In genomic region chr8:92493403-92493802, GRCm38 (mm10) we compare ENCODE assay signal across 9 mouse cellular contexts.
DNase-seq lines count a peak whose midpoint lies in the region; ATAC-seq and TF ChIP-seq lines count a peak whose summit lies in the region.
"Had no signal": no experiment of that assay in that cellular context is flagged by ENCODE, and none has a peak within 500 bp of the region (broad histone marks: within the 10 kb centered on the region; RNA-seq: fewer than 3 reads in every experiment).

No protein-coding gene starts in this region.

- no peak for TF ChIP-seq POLR2A in kidney, adult 2 months (IDR thresholded peaks at IDR 0.05; ENCODE audit: low read depth, low read length)

- WGBS in kidney, adult 2 months = 53% methylated on average over 4 of the region's 4 CpGs
- WGBS in kidney, embryonic 15.5 days = 46% methylated on average over 4 of the region's 4 CpGs
- 49% methylated on average over 4 of the region's 4 CpGs for WGBS in kidney, embryonic 16.5 days

- no peaks in the 10 kb centered on the region for H3K4me1 ChIP-seq in kidney, adult 2 months (ENCODE audit: control insufficient read depth, insufficient read depth, low read length)
- H3K4me1 ChIP-seq in kidney, embryonic 15.5 days = no peaks in the 10 kb centered on the region
- no peaks in the 10 kb centered on the region for H3K4me1 ChIP-seq in kidney, embryonic 16.5 days (ENCODE audit: insufficient read depth, low read length)
- H3K4me1 ChIP-seq: neural tube, embryonic 13.5 days had no signal

- ATAC-seq in kidney, embryonic 15.5 days (replicated peaks; ENCODE audit: low FRiP score) = no peak
- no peak for ATAC-seq in CD4-positive, CD25-positive, alpha-beta regulatory T cell, adult 4 months
- ATAC-seq in kidney, embryonic 16.5 days (ENCODE audit: low FRiP score, low TSS enrichment) = no peak

- no peak overlapping the region for H3K4me2 ChIP-seq in kidney, embryonic 15.5 days
- no peak overlapping the region for H3K4me2 ChIP-seq in kidney, embryonic 16.5 days (replicated peaks; ENCODE audit: low read depth, low read length)
- H3K4me2 ChIP-seq: neural tube, embryonic 13.5 days had no signal

- peak; percentile 4 for DNase-seq in kidney, adult 2 months
- peak; percentile 81 for DNase-seq in Muller cell, postnatal 12 days (ENCODE audit: inconsistent ontology term)
- peak; percentile 66 for DNase-seq in fibroblast of lung, adult 2 months (ENCODE audit: low read depth)
- DNase-seq in heart, postnatal 4 days = peak; percentile 81
- no peak for DNase-seq in layer of hippocampus, adult 8-10 months (ENCODE audit: low spot score in 2 of 2)

- TF ChIP-seq CTCF in kidney, adult 2 months (conservative IDR thresholded peaks at IDR 0.05; ENCODE audit: insufficient read depth, insufficient read length, low read depth, low read length) = no peak

- H3K27ac ChIP-seq in kidney, adult 2 months (ENCODE audit: insufficient read depth, low read depth, low read length) = no peak overlapping the region
- H3K27ac ChIP-seq in kidney, embryonic 15.5 days = no peak overlapping the region
- H3K27ac ChIP-seq in kidney, embryonic 16.5 days (ENCODE audit: low read length) = no peak overlapping the region
- H3K27ac ChIP-seq: neural tube, embryonic 13.5 days had no signal

- no peak overlapping the region for H3K9ac ChIP-seq in kidney, embryonic 15.5 days
- H3K9ac ChIP-seq in kidney, embryonic 16.5 days (replicated peaks; ENCODE audit: low read length) = no peak overlapping the region
- H3K9ac ChIP-seq: neural tube, embryonic 13.5 days had no signal

- H3K27me3 ChIP-seq in kidney, adult 2 months (replicated peaks; ENCODE audit: control insufficient read depth, insufficient read depth, low read length) = no peaks in the 10 kb centered on the region
- no peaks in the 10 kb centered on the region for H3K27me3 ChIP-seq in kidney, embryonic 15.5 days
- H3K27me3 ChIP-seq in kidney, embryonic 16.5 days (ENCODE audit: insufficient read depth, low read length) = no peaks in the 10 kb centered on the region

- H3K4me3 ChIP-seq in kidney, adult 2 months (ENCODE audit: insufficient read depth, low read depth, low read length) = no peak overlapping the region
- no peak overlapping the region for H3K4me3 ChIP-seq in kidney, embryonic 15.5 days (replicated peaks)
- no peak overlapping the region for H3K4me3 ChIP-seq in kidney, embryonic 16.5 days (ENCODE audit: low read length)
- H3K4me3 ChIP-seq: neural tube, embryonic 13.5 days had no signal

- H3K36me3 ChIP-seq in kidney, adult 2 months (ENCODE audit: control insufficient read depth, insufficient read depth, low read length) = no peaks in the 10 kb centered on the region
- H3K36me3 ChIP-seq in kidney, embryonic 15.5 days = no peaks in the 10 kb centered on the region
- H3K36me3 ChIP-seq in kidney, embryonic 16.5 days (ENCODE audit: insufficient read depth, low read length) = no peaks in the 10 kb centered on the region
- H3K36me3 ChIP-seq: neural tube, embryonic 13.5 days had no signal

- no peaks in the 10 kb centered on the region for H3K9me3 ChIP-seq in kidney, embryonic 15.5 days (replicated peaks)
- no peaks in the 10 kb centered on the region for H3K9me3 ChIP-seq in kidney, embryonic 16.5 days (ENCODE audit: low read length)
- H3K9me3 ChIP-seq: neural tube, embryonic 13.5 days had no signal

Comparison
In these comparisons a context has a peak if more than half of its experiments do, and no peak if none do; other contexts are left out.
1. DNase-seq: peak in kidney, adult 2 months (single experiment), Muller cell, postnatal 12 days (single experiment), fibroblast of lung, adult 2 months (single experiment) and heart, postnatal 4 days (single experiment); none in layer of hippocampus, adult 8-10 months (0 of 2).